Mouse (Mus musculus): ENCODE measurements around the gene Hist1h2bq. TPM values are rescaled to one million over a fixed set of nuclear protein-coding genes. Genes with fewer than 3 reads are reported as not detected.

Hist1h2bq gene
- not detected for polyA plus RNA-seq (2014; fragmentation: Illumina TruSeq; extraction: RNeasy Lipid Tissue Mini Kit (QIAGEN cat#74804); ENCODE audit: low read depth, low replicate concordance)

DNA sequence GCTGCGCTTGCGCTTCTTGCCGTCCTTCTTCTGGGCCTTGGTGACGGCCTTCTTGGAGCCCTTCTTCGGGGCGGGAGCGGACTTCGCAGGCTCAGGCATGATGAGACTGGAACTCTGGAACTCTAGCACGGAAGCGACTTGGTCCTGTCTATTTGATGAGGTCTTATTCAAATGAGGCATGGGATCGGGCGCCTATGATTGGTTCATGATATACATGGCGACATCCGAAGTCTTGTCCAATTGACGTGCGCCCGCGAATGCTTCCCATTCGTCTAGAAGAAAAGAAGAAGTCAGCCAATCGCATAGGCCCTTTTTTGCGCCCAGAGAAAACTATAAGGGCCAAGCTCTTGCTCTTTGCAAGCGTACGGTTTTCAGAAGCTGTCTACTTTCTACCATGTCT lies at the start of gene Hist1h2bq, which contains the start of gene Hist1h2ao:
TSS of gene Hist1h2bq (minus strand) at position 125 of the 400 bp plus-strand sequence.
TSS of gene Hist1h2ao (plus strand) at position 393 of the 400 bp plus-strand sequence.

DNA sequence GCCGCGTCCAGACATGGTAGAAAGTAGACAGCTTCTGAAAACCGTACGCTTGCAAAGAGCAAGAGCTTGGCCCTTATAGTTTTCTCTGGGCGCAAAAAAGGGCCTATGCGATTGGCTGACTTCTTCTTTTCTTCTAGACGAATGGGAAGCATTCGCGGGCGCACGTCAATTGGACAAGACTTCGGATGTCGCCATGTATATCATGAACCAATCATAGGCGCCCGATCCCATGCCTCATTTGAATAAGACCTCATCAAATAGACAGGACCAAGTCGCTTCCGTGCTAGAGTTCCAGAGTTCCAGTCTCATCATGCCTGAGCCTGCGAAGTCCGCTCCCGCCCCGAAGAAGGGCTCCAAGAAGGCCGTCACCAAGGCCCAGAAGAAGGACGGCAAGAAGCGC lies 23.5 kb upstream of the Hist1h2bq start, which contains the start of the genes Hist1h2ap and Hist1h2br:
TSS of gene Hist1h2ap (minus strand) at position 47 of the 400 bp plus-strand sequence.
TSS of gene Hist1h2br (plus strand) at position 283 of the 400 bp plus-strand sequence.

DNA sequence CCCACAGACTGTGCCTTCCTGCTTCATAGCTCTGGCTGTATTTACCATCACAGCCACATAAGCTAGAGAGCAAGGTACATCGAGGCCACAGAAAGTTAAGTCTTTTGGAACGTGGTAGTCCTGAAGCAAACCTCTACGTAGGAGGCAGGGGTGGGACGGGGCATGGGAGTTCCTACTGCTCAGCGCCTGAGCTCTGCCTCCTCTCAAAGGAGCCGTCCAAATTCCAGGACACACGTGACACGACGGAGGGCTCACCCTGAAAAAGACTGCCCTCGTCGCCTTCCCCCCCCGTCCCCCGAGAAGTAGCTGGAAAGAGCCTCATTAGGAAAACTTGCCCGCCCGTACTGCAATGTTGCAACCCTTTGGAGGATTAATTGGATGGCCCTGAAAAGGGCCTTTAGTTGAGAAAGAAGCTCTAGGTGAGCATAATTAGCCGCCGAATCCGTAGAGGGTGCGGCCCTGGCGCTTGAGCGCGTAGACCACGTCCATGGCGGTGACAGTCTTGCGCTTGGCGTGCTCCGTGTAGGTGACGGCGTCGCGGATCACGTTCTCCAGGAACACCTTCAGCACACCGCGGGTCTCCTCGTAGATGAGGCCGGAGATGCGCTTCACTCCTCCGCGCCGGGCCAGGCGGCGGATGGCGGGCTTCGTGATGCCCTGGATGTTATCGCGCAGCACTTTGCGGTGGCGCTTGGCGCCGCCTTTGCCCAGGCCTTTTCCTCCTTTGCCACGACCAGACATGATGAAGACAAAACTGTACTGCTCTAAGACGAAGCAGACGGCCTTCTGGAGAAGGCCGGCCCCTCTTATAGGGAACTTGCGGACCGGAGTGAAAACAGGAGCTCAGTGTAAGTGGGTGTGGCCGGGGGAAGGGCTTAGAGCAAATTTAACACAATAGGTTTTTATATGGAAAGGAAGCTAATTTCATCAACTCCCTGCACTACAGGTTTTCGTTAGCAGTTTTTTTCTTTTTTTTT lies 21.7 kb upstream of the Hist1h2bq start, which contains the start of gene Hist1h4n:
TSS of gene Hist1h4n (minus strand) at position 779 of the 977 bp plus-strand sequence.

DNA sequence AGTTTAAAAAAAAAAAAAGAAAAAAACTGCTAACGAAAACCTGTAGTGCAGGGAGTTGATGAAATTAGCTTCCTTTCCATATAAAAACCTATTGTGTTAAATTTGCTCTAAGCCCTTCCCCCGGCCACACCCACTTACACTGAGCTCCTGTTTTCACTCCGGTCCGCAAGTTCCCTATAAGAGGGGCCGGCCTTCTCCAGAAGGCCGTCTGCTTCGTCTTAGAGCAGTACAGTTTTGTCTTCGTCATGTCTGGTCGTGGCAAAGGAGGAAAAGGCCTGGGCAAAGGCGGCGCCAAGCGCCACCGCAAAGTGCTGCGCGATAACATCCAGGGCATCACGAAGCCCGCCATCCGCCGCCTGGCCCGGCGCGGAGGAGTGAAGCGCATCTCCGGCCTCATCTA lies 1.5 kb upstream of the Hist1h2bq start, which contains the start of gene Hist1h4m:
TSS of gene Hist1h4m (plus strand) at position 208 of the 400 bp plus-strand sequence.

DNA sequence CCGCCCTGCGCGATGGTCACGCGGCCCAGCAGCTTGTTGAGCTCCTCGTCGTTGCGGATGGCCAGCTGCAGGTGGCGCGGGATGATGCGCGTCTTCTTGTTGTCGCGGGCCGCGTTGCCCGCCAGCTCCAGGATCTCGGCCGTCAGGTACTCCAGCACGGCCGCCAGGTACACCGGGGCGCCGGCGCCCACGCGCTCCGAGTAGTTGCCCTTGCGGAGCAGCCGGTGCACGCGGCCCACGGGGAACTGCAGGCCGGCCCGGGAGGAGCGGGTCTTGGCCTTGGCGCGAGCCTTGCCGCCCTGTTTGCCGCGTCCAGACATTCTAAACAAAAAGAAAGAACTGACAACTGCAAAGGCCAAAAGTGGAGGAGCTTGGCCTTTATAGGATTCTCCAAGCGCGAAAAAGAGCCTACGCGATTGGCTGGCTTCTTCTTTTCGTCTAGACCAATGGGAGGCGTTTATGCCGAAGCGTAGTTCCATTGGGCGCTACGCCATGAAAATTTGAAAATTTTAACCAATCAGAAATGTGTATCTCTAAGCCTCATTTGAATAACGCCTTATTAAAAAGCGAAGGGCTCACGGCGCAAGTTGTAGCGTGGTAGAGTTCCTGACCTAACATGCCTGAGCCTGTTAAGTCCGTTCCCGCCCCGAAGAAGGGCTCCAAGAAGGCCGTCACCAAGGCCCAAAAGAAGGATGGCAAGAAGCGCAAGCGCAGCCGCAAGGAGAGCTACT lies 22.9 kb downstream of the Hist1h2bq start, which contains the start of the genes Hist1h2an and Hist1h2bp:
TSS of gene Hist1h2an (minus strand) at position 320 of the 731 bp plus-strand sequence.
TSS of gene Hist1h2bp (plus strand) at position 563 of the 731 bp plus-strand sequence.

DNA sequence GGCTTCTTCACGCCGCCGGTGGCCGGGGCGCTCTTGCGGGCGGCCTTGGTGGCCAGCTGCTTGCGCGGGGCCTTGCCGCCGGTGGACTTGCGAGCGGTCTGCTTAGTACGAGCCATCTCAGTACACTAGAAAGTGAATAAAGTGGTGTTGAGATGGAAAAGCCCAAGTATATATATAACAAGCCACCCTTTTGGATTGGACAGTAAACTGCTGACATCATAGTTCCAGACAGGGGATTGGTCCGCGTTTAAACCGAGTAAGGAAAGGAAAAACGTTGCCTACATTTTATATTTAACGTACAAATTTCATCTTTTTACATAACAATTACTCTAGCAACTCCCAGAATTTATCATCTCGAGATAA lies 26.8 kb downstream of the Hist1h2bq start, which contains the start of gene Hist1h3i:
TSS of gene Hist1h3i (minus strand) at position 116 of the 363 bp plus-strand sequence.

DNA sequence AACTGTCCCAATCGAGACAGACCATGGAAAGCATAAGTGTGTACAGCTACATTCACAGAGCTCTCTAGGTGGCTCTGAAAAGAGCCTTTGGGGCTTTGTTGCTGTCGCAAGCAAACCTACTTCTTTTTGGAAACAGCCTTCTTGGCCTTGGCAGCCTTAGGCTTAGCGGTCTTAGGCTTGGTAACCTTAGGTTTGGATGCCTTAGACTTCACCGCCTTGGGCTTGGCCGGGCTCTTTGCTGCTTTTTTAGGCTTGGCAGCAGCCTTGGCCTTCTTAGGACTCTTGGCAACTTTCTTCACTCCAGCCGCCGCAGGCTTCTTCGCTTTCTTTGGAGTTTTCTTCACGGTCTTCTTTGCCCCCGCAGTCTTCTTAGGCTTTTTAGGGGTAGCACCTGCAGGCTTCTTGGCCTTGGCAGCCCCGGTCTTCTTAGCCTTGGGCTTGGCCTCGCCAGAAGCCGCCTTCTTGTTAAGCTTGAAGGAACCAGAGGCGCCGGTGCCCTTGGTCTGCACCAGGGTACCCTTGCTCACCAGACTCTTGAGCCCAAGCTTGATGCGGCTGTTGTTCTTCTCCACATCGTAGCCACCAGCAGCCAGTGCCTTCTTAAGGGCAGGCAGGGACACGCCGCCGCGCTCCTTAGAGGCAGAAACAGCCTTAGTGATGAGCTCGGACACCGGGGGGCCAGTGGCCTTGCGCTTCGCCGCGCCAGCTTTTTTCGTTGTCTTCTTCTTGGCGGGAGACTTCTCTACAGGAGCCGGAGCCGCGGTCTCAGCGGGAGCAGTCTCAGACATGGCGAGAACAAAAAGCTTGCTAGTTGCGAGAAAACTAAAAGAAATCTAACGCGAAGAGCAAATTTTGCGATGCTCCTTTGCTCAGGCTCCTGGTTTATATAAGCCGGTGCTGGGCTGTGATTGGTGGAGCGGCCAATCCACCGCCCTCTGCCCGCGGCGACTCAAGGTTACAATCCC lies 29.9 kb downstream of the Hist1h2bq start, which contains the start of gene Hist1h1b:
TSS of gene Hist1h1b (minus strand) at position 859 of the 965 bp plus-strand sequence.

Other genes starting within 250 kb of the Hist1h2bq start
- not detected for gene Olfr1364, start 228.4 kb downstream of the Hist1h2bq start, polyA plus RNA-seq (2014; fragmentation: Illumina TruSeq; extraction: RNeasy Lipid Tissue Mini Kit (QIAGEN cat#74804); ENCODE audit: low read depth, low replicate concordance)
- gene Olfr1362, start 196.2 kb downstream of the Hist1h2bq start, polyA plus RNA-seq (2014; fragmentation: Illumina TruSeq; extraction: RNeasy Lipid Tissue Mini Kit (QIAGEN cat#74804); ENCODE audit: low read depth, low replicate concordance): not detected
- gene Olfr11, start 167.7 kb downstream of the Hist1h2bq start, polyA plus RNA-seq (2014; fragmentation: Illumina TruSeq; extraction: RNeasy Lipid Tissue Mini Kit (QIAGEN cat#74804); ENCODE audit: low read depth, low replicate concordance): not detected
- gene Olfr1361, start 146.8 kb downstream of the Hist1h2bq start, polyA plus RNA-seq (2014; fragmentation: Illumina TruSeq; extraction: RNeasy Lipid Tissue Mini Kit (QIAGEN cat#74804); ENCODE audit: low read depth, low replicate concordance): not detected
- gene Olfr1360, start 132.8 kb downstream of the Hist1h2bq start, polyA plus RNA-seq (2014; fragmentation: Illumina TruSeq; extraction: RNeasy Lipid Tissue Mini Kit (QIAGEN cat#74804); ENCODE audit: low read depth, low replicate concordance): not detected
- not detected for gene Olfr1359, start 112.1 kb downstream of the Hist1h2bq start, polyA plus RNA-seq (2014; fragmentation: Illumina TruSeq; extraction: RNeasy Lipid Tissue Mini Kit (QIAGEN cat#74804); ENCODE audit: low read depth, low replicate concordance)
- gene Hist1h2bl, start 94.1 kb downstream of the Hist1h2bq start, polyA plus RNA-seq (2014; fragmentation: Illumina TruSeq; extraction: RNeasy Lipid Tissue Mini Kit (QIAGEN cat#74804); ENCODE audit: low read depth, low replicate concordance): not detected
- not detected for gene Hist1h2ai, start 93.8 kb downstream of the Hist1h2bq start, polyA plus RNA-seq (2014; fragmentation: Illumina TruSeq; extraction: RNeasy Lipid Tissue Mini Kit (QIAGEN cat#74804); ENCODE audit: low read depth, low replicate concordance)
- not detected for gene Hist1h3h, start 92.5 kb downstream of the Hist1h2bq start, polyA plus RNA-seq (2014; fragmentation: Illumina TruSeq; extraction: RNeasy Lipid Tissue Mini Kit (QIAGEN cat#74804); ENCODE audit: low read depth, low replicate concordance)
- not detected for gene Hist1h2bm, start 88.2 kb downstream of the Hist1h2bq start, polyA plus RNA-seq (2014; fragmentation: Illumina TruSeq; extraction: RNeasy Lipid Tissue Mini Kit (QIAGEN cat#74804); ENCODE audit: low read depth, low replicate concordance)
- 2.0 TPM for gene Hist1h4j, start 75.1 kb downstream of the Hist1h2bq start, polyA plus RNA-seq (2014; fragmentation: Illumina TruSeq; extraction: RNeasy Lipid Tissue Mini Kit (QIAGEN cat#74804); ENCODE audit: low read depth, low replicate concordance)
- gene Hist1h4k, start 59.7 kb downstream of the Hist1h2bq start, polyA plus RNA-seq (2014; fragmentation: Illumina TruSeq; extraction: RNeasy Lipid Tissue Mini Kit (QIAGEN cat#74804); ENCODE audit: low read depth, low replicate concordance): not detected
- gene Hist1h2ak, start 56.4 kb downstream of the Hist1h2bq start, polyA plus RNA-seq (2014; fragmentation: Illumina TruSeq; extraction: RNeasy Lipid Tissue Mini Kit (QIAGEN cat#74804); ENCODE audit: low read depth, low replicate concordance): not detected
- not detected for gene Hist1h2bn, start 56.1 kb downstream of the Hist1h2bq start, polyA plus RNA-seq (2014; fragmentation: Illumina TruSeq; extraction: RNeasy Lipid Tissue Mini Kit (QIAGEN cat#74804); ENCODE audit: low read depth, low replicate concordance)
- not detected for gene Hist1h1b, start 29.6 kb downstream of the Hist1h2bq start, polyA plus RNA-seq (2014; fragmentation: Illumina TruSeq; extraction: RNeasy Lipid Tissue Mini Kit (QIAGEN cat#74804); ENCODE audit: low read depth, low replicate concordance)
- gene Hist1h3i, start 26.8 kb downstream of the Hist1h2bq start, polyA plus RNA-seq (2014; fragmentation: Illumina TruSeq; extraction: RNeasy Lipid Tissue Mini Kit (QIAGEN cat#74804); ENCODE audit: low read depth, low replicate concordance): not detected
- not detected for gene Hist1h2an, start 23.0 kb downstream of the Hist1h2bq start, polyA plus RNA-seq (2014; fragmentation: Illumina TruSeq; extraction: RNeasy Lipid Tissue Mini Kit (QIAGEN cat#74804); ENCODE audit: low read depth, low replicate concordance)
- not detected for gene Hist1h2bp, start 22.7 kb downstream of the Hist1h2bq start, polyA plus RNA-seq (2014; fragmentation: Illumina TruSeq; extraction: RNeasy Lipid Tissue Mini Kit (QIAGEN cat#74804); ENCODE audit: low read depth, low replicate concordance)
- gene Hist1h2ao, start 268 bp upstream of the Hist1h2bq start, polyA plus RNA-seq (2014; fragmentation: Illumina TruSeq; extraction: RNeasy Lipid Tissue Mini Kit (QIAGEN cat#74804); ENCODE audit: low read depth, low replicate concordance): not detected
- not detected for gene Hist1h4m, start 1.5 kb upstream of the Hist1h2bq start, polyA plus RNA-seq (2014; fragmentation: Illumina TruSeq; extraction: RNeasy Lipid Tissue Mini Kit (QIAGEN cat#74804); ENCODE audit: low read depth, low replicate concordance)
- not detected for gene Hist1h4n, start 22.0 kb upstream of the Hist1h2bq start, polyA plus RNA-seq (2014; fragmentation: Illumina TruSeq; extraction: RNeasy Lipid Tissue Mini Kit (QIAGEN cat#74804); ENCODE audit: low read depth, low replicate concordance)
- not detected for gene Hist1h2ap, start 23.3 kb upstream of the Hist1h2bq start, polyA plus RNA-seq (2014; fragmentation: Illumina TruSeq; extraction: RNeasy Lipid Tissue Mini Kit (QIAGEN cat#74804); ENCODE audit: low read depth, low replicate concordance)
- 0.57 TPM for gene Hist1h2br, start 23.5 kb upstream of the Hist1h2bq start, polyA plus RNA-seq (2014; fragmentation: Illumina TruSeq; extraction: RNeasy Lipid Tissue Mini Kit (QIAGEN cat#74804); ENCODE audit: low read depth, low replicate concordance)
- 2.7 TPM for gene Zfp184, start 134.9 kb upstream of the Hist1h2bq start, polyA plus RNA-seq (2014; fragmentation: Illumina TruSeq; extraction: RNeasy Lipid Tissue Mini Kit (QIAGEN cat#74804); ENCODE audit: low read depth, low replicate concordance)
- not detected for gene Pom121l2, start 171.0 kb upstream of the Hist1h2bq start, polyA plus RNA-seq (2014; fragmentation: Illumina TruSeq; extraction: RNeasy Lipid Tissue Mini Kit (QIAGEN cat#74804); ENCODE audit: low read depth, low replicate concordance)
- not detected for gene Prss16, start 199.5 kb upstream of the Hist1h2bq start, polyA plus RNA-seq (2014; fragmentation: Illumina TruSeq; extraction: RNeasy Lipid Tissue Mini Kit (QIAGEN cat#74804); ENCODE audit: low read depth, low replicate concordance)
- not detected for gene Hist1h2ah, start 225.4 kb upstream of the Hist1h2bq start, polyA plus RNA-seq (2014; fragmentation: Illumina TruSeq; extraction: RNeasy Lipid Tissue Mini Kit (QIAGEN cat#74804); ENCODE audit: low read depth, low replicate concordance)
- gene Hist1h2bk, start 225.7 kb upstream of the Hist1h2bq start, polyA plus RNA-seq (2014; fragmentation: Illumina TruSeq; extraction: RNeasy Lipid Tissue Mini Kit (QIAGEN cat#74804); ENCODE audit: low read depth, low replicate concordance): not detected
- 3.4 TPM for gene Hist1h4i, start 231.2 kb upstream of the Hist1h2bq start, polyA plus RNA-seq (2014; fragmentation: Illumina TruSeq; extraction: RNeasy Lipid Tissue Mini Kit (QIAGEN cat#74804); ENCODE audit: low read depth, low replicate concordance)
- gene Hist1h2ag, start 232.7 kb upstream of the Hist1h2bq start, polyA plus RNA-seq (2014; fragmentation: Illumina TruSeq; extraction: RNeasy Lipid Tissue Mini Kit (QIAGEN cat#74804); ENCODE audit: low read depth, low replicate concordance): not detected
- gene Hist1h2bj, start 233.0 kb upstream of the Hist1h2bq start, polyA plus RNA-seq (2014; fragmentation: Illumina TruSeq; extraction: RNeasy Lipid Tissue Mini Kit (QIAGEN cat#74804); ENCODE audit: low read depth, low replicate concordance): not detected

All from kidney, adult 10 weeks (tissue).